Mouse (Mus musculus): Measurements from ENCODE around the gene Akap8. TPM values are rescaled to one million over a fixed set of nuclear protein-coding genes. Genes with fewer than 3 reads are reported as not detected.

Akap8 gene
- total and polyA plus RNA-seq, 3 experiments = 77.9 to 127 (median 101) TPM

DNA sequence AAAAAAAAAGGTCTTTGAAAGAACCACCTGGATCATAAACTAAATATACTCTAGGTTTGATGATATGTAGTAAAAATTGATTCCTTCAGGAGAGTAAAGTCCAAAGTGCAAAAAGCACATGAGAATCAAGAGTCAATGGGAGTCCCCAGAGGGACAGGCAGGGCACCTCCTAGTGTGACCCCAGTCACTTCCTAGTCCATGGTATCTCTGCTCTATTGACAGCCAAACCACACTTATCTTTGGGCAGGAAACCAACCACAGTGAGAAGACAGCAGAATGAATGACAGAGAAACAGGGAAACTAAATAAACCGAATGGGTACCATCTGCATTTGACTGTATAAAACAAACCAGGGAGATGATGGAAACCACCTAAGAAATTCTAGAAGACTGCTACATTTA lies 19.1 kb upstream of the Akap8 start:
- Histone ChIP-seq H3K27me3 (ENCODE audit: control insufficient read depth in 1 of 2, insufficient read depth in 2 of 2, low read length in 2 of 2) (no peaks in the 10 kb centered on the region), H3K4me1 (ENCODE audit: control insufficient read depth in 1 of 2, insufficient read depth in 2 of 2, low read length in 2 of 2) (peaks cover 9 to 17% of the 10 kb centered on the region in 2 experiments), H3K9me3 (replicated peaks; ENCODE audit: insufficient read depth, low read length) (no peaks in the 10 kb centered on the region), H3K9ac (ENCODE audit: control insufficient read depth, low read depth, low read length, poor library complexity, severe bottlenecking) (no peak overlapping the region), H3K79me2 (ENCODE audit: control insufficient read depth, insufficient read depth, low read length, poor library complexity) (no peaks in the 10 kb centered on the region), H3K27ac (ENCODE audit: control insufficient read depth, low read depth, low read length) (no peak overlapping the region), H3K4me3 (ENCODE audit: control insufficient read depth in 1 of 2, insufficient read depth in 1 of 2, low read depth in 2 of 2, low read length in 2 of 2) (no peak overlapping the region), H3K36me3 (ENCODE audit: control insufficient read depth in 1 of 2, insufficient read depth in 2 of 2, low read length in 2 of 2) (peaks cover 16 to 19% of the 10 kb centered on the region in 2 experiments)
- peak; percentile 64 for DNase-seq (ENCODE audit: low read depth, low spot score)
- TF ChIP-seq KAT2A (conservative IDR thresholded peaks at IDR 0.05; ENCODE audit: low read depth, low read length) = no peak
- TF ChIP-seq GATA1 (IDR thresholded peaks at IDR 0.05; ENCODE audit: low read depth, low read length) = peak; percentile 76
- TF ChIP-seq ZKSCAN1 (IDR thresholded peaks at IDR 0.05; ENCODE audit: low read depth, low read length) = no peak
- no peak for TF ChIP-seq JUND (IDR thresholded peaks at IDR 0.05; ENCODE audit: low read depth, low read length)
- no peak for TF ChIP-seq USF2 (IDR thresholded peaks at IDR 0.05; ENCODE audit: borderline replicate concordance in 1 of 2, insufficient read depth in 1 of 2, low read depth in 1 of 2, low read length in 2 of 2)
- no peak for TF ChIP-seq NELFE (IDR thresholded peaks at IDR 0.05; ENCODE audit: low read depth, low read length)
- no peak for TF ChIP-seq USF1 (IDR thresholded peaks at IDR 0.05; ENCODE audit: low read depth, low read length)
- TF ChIP-seq RAD21 (IDR thresholded peaks at IDR 0.05; ENCODE audit: low read depth, low read length) = no peak
- TF ChIP-seq UBTF (IDR thresholded peaks at IDR 0.05; ENCODE audit: borderline replicate concordance, insufficient read depth, low read depth, low read length) = no peak
- TF ChIP-seq MYB (IDR thresholded peaks at IDR 0.05; ENCODE audit: low read depth, low read length) = no peak
- TF ChIP-seq CHD2 (IDR thresholded peaks at IDR 0.05; ENCODE audit: low read length) = no peak
- peak; percentile 62 for TF ChIP-seq SIN3A (IDR thresholded peaks at IDR 0.05; ENCODE audit: low read length)
- TF ChIP-seq ZNF384 (IDR thresholded peaks at IDR 0.05; ENCODE audit: low read depth, low read length) = no peak
- TF ChIP-seq EP300 (IDR thresholded peaks at IDR 0.05; ENCODE audit: low read depth in 1 of 2, low read length in 2 of 2) = peak in 1 of 2 experiments; percentile 53; a peak in 3 of 4 replicates
- TF ChIP-seq RCOR1 (IDR thresholded peaks at IDR 0.05; ENCODE audit: low read depth, low read length) = 0 out of 2 replicates have a peak, but pooled peaks have one; percentile 47
- no peak for TF ChIP-seq E2F4 (IDR thresholded peaks at IDR 0.05; ENCODE audit: borderline replicate concordance, low read depth, low read length)
- peak; percentile 35; the same call in 1 of the 2 replicates for TF ChIP-seq MXI1 (IDR thresholded peaks at IDR 0.05; ENCODE audit: low read depth, low read length)
- TF ChIP-seq ETS1 (IDR thresholded peaks at IDR 0.05; ENCODE audit: low read depth, low read length) = peak; percentile 39; the same call in 1 of the 2 replicates
- TF ChIP-seq SMC3 (IDR thresholded peaks at IDR 0.05; ENCODE audit: low read depth, low read length) = 0 out of 2 replicates have a peak, but pooled peaks have one; percentile 9
- TF ChIP-seq HCFC1 (IDR thresholded peaks at IDR 0.05; ENCODE audit: low read depth, low read length) = no peak
- no peak for TF ChIP-seq POLR2AphosphoS2 (IDR thresholded peaks at IDR 0.05; ENCODE audit: low read length)
- TF ChIP-seq TCF12 (IDR thresholded peaks at IDR 0.05; ENCODE audit: low read depth, low read length) = no peak
- no peak for TF ChIP-seq CTCF (IDR thresholded peaks at IDR 0.05 in 2 of 3, conservative IDR thresholded peaks at IDR 0.05 in 1 of 3; ENCODE audit: control insufficient read depth in 1 of 3, insufficient read depth in 1 of 3, low read depth in 2 of 3, low read length in 3 of 3, poor library complexity in 1 of 3, severe bottlenecking in 1 of 3)
- TF ChIP-seq POLR2A (IDR thresholded peaks at IDR 0.05; ENCODE audit: control insufficient read depth in 1 of 2, insufficient read depth in 1 of 2, low read depth in 1 of 2, low read length in 2 of 2, poor library complexity in 1 of 2) = no peak
- no peak for TF ChIP-seq ZMIZ1 (IDR thresholded peaks at IDR 0.05; ENCODE audit: low read depth, low read length)
- TF ChIP-seq BHLHE40 (IDR thresholded peaks at IDR 0.05; ENCODE audit: borderline replicate concordance, low read depth, low read length) = no peak
- TF ChIP-seq ZC3H11A (IDR thresholded peaks at IDR 0.05; ENCODE audit: low read depth, low read length) = no peak
- no peak for TF ChIP-seq MEF2A (IDR thresholded peaks at IDR 0.05; ENCODE audit: extremely low read depth, insufficient replicate concordance, low read depth, low read length, poor library complexity, severe bottlenecking)
- TF ChIP-seq TBP (IDR thresholded peaks at IDR 0.05; ENCODE audit: low read depth, low read length) = no peak
- peak; percentile 46; the same call in 1 of the 2 replicates for TF ChIP-seq ELF1 (IDR thresholded peaks at IDR 0.05; ENCODE audit: low read depth, low read length)
- no peak for TF ChIP-seq MAZ (IDR thresholded peaks at IDR 0.05; ENCODE audit: low read depth, low read length)
- TF ChIP-seq CHD1 (IDR thresholded peaks at IDR 0.05; ENCODE audit: low read depth, low read length) = no peak
